40 mouse cellular contexts compared by ENCODE assay signal in the genomic region with DNA sequence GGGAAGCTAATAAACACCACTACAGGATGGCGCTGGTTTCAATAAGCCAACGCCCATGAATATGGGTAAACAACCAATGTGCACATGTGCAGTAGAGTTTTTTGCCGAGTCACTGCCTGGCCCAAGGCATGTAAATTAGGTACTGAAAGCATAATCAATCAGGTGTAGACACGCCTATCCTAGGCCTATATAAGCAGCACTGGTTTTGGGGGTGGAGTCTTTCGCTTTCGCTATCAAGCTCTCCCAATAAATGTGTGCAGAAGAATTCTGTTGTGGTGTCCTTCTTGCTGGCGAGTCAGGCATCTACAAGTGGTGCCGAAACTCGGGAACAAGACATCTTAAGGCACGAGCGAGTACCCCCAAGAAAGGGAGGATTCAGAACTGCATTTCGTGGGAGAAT. TPM values are rescaled to one million over a fixed set of nuclear protein-coding genes. Genes with fewer than 3 reads are reported as not detected.
"Had no signal": no experiment of that assay in that cellular context is flagged by ENCODE, and none has a peak within 500 bp of the region (broad histone marks: within the 10 kb centered on the region; RNA-seq: fewer than 3 reads in every experiment).

No protein-coding gene starts in this region.

RNA-seq across cellular contexts. Expression of gene Olfr1189, which starts 13.6 kb away (rescaled TPM):
- total RNA-seq: heart, postnatal 10 days; heart, postnatal 14 days; heart, postnatal 25 days; heart, postnatal 36 days; heart, postnatal 4 days; hematopoietic stem cell, adult 5-6 weeks; hindbrain, postnatal 0 days; layer of hippocampus, adult 18-20 months; layer of hippocampus, adult 2 months; layer of hippocampus, adult 8-10 months; layer of hippocampus, postnatal 10 days; layer of hippocampus, postnatal 14 days; layer of hippocampus, postnatal 25 days; layer of hippocampus, postnatal 36 days; left cerebral cortex, adult 18-20 months; left cerebral cortex, adult 2 months; left cerebral cortex, adult 8-10 months had no signal
- polyA plus RNA-seq: heart, embryonic 13.5 days; heart, embryonic 14.5 days; heart, embryonic 15.5 days; heart, embryonic 16.5 days; heart, postnatal 0 days; hindbrain, embryonic 10.5 days; hindbrain, embryonic 11.5 days; hindbrain, embryonic 12.5 days; hindbrain, embryonic 13.5 days; hindbrain, embryonic 14.5 days; hindbrain, embryonic 15.5 days; hindbrain, embryonic 16.5 days; hindbrain, postnatal 0 days; inflammation-experienced regulatory T-cells, adult 6 months; intestine, embryonic 14.5 days; intestine, embryonic 15.5 days; intestine, embryonic 16.5 days; intestine, postnatal 0 days; kidney, adult 2 months; kidney, embryonic 14.5 days; kidney, embryonic 15.5 days; kidney, embryonic 16.5 days; kidney, postnatal 0 days; large intestine, adult 2 months had no signal

RNA-seq across cellular contexts. Expression of gene Olfr1188, which starts 16.0 kb away (rescaled TPM):
- total RNA-seq: heart, postnatal 10 days; heart, postnatal 14 days; heart, postnatal 25 days; heart, postnatal 36 days; heart, postnatal 4 days; hematopoietic stem cell, adult 5-6 weeks; hindbrain, postnatal 0 days; layer of hippocampus, adult 18-20 months; layer of hippocampus, adult 2 months; layer of hippocampus, adult 8-10 months; layer of hippocampus, postnatal 10 days; layer of hippocampus, postnatal 14 days; layer of hippocampus, postnatal 25 days; layer of hippocampus, postnatal 36 days; left cerebral cortex, adult 18-20 months; left cerebral cortex, adult 2 months; left cerebral cortex, adult 8-10 months had no signal
- polyA plus RNA-seq: heart, embryonic 13.5 days; heart, embryonic 14.5 days; heart, embryonic 15.5 days; heart, embryonic 16.5 days; heart, postnatal 0 days; hindbrain, embryonic 10.5 days; hindbrain, embryonic 11.5 days; hindbrain, embryonic 12.5 days; hindbrain, embryonic 13.5 days; hindbrain, embryonic 14.5 days; hindbrain, embryonic 15.5 days; hindbrain, embryonic 16.5 days; hindbrain, postnatal 0 days; inflammation-experienced regulatory T-cells, adult 6 months; intestine, embryonic 14.5 days; intestine, embryonic 15.5 days; intestine, embryonic 16.5 days; intestine, postnatal 0 days; kidney, adult 2 months; kidney, embryonic 14.5 days; kidney, embryonic 15.5 days; kidney, embryonic 16.5 days; kidney, postnatal 0 days; large intestine, adult 2 months had no signal

RNA-seq across cellular contexts. Expression of gene Olfr1186, which starts 54.3 kb away (rescaled TPM):
- total RNA-seq: heart, postnatal 10 days; heart, postnatal 14 days; heart, postnatal 25 days; heart, postnatal 36 days; heart, postnatal 4 days; hematopoietic stem cell, adult 5-6 weeks; hindbrain, postnatal 0 days; layer of hippocampus, adult 18-20 months; layer of hippocampus, adult 2 months; layer of hippocampus, adult 8-10 months; layer of hippocampus, postnatal 10 days; layer of hippocampus, postnatal 14 days; layer of hippocampus, postnatal 25 days; layer of hippocampus, postnatal 36 days; left cerebral cortex, adult 18-20 months; left cerebral cortex, adult 2 months; left cerebral cortex, adult 8-10 months had no signal
- polyA plus RNA-seq: heart, embryonic 13.5 days; heart, embryonic 14.5 days; heart, embryonic 15.5 days; heart, embryonic 16.5 days; heart, postnatal 0 days; hindbrain, embryonic 10.5 days; hindbrain, embryonic 11.5 days; hindbrain, embryonic 12.5 days; hindbrain, embryonic 13.5 days; hindbrain, embryonic 14.5 days; hindbrain, embryonic 15.5 days; hindbrain, embryonic 16.5 days; hindbrain, postnatal 0 days; inflammation-experienced regulatory T-cells, adult 6 months; intestine, embryonic 14.5 days; intestine, embryonic 15.5 days; intestine, embryonic 16.5 days; intestine, postnatal 0 days; kidney, adult 2 months; kidney, embryonic 14.5 days; kidney, embryonic 15.5 days; kidney, embryonic 16.5 days; kidney, postnatal 0 days; large intestine, adult 2 months had no signal
